Mouse (Mus musculus) MEL (cell line): Measurements from ENCODE around the gene Ren1. TPM values are rescaled to one million over a fixed set of nuclear protein-coding genes. Genes with fewer than 3 reads are reported as not detected.

Experiments
- DNase-seq: peaks from one replicate; pipeline ENCODE4 v3.0.0; 2011; ENCODE audit warnings: low read depth, low spot score
- H3K27ac ChIP-seq: 2 replicates; pipeline ENCODE4 v1.5.1; 2012; ENCODE audit warnings: low read depth, mild to moderate bottlenecking, control low read depth, low read length, moderate library complexity; ENCODE audit not compliant: control insufficient read depth
- H3K27me3 ChIP-seq, 2 experiments: fragments of 150-350 bp in 1 of 2; sonication (generic) in 1 of 2; 2 replicates each; pipeline ENCODE4 v1.6.1; 2012; ENCODE audit warnings: low read length in 2 of 2, mild to moderate bottlenecking in 2 of 2, improper control_type of control experiment in 1 of 2, moderate library complexity in 1 of 2; ENCODE audit not compliant: insufficient read depth in 2 of 2, control insufficient read depth in 1 of 2
- H3K36me3 ChIP-seq, 2 experiments: 2 replicates each; pipeline ENCODE4 v1.6.1; 2012 to 2014; ENCODE audit warnings: low read length in 2 of 2, improper control_type of control experiment in 1 of 2, inconsistent platforms in 1 of 2, mild to moderate bottlenecking in 1 of 2; ENCODE audit not compliant: insufficient read depth in 2 of 2, control insufficient read depth in 1 of 2
- H3K4me1 ChIP-seq, 2 experiments: fragments of 150-350 bp in 1 of 2; sonication (generic) in 1 of 2; 2 replicates each; pipeline ENCODE4 v1.6.1; 2012; ENCODE audit warnings: low read length in 2 of 2, improper control_type of control experiment in 1 of 2, mild to moderate bottlenecking in 1 of 2; ENCODE audit not compliant: insufficient read depth in 2 of 2, control insufficient read depth in 1 of 2
- H3K4me3 ChIP-seq, 2 experiments: fragments of 150-350 bp in 1 of 2; sonication (generic) in 1 of 2; 2 replicates each; pipeline ENCODE4 v1.5.1; 2012; ENCODE audit warnings: low read depth in 2 of 2, low read length in 2 of 2, mild to moderate bottlenecking in 2 of 2, moderate library complexity in 2 of 2, control low read depth in 1 of 2, improper control_type of control experiment in 1 of 2; ENCODE audit not compliant: control insufficient read depth in 1 of 2, insufficient read depth in 1 of 2
- H3K79me2 ChIP-seq: 2 replicates; pipeline ENCODE4 v1.6.1; 2012; ENCODE audit warnings: mild to moderate bottlenecking, low read length, moderate library complexity; ENCODE audit not compliant: control insufficient read depth, poor library complexity, insufficient read depth
- H3K9ac ChIP-seq: 2 replicates; pipeline ENCODE4 v1.6.1; 2012; ENCODE audit warnings: low read depth, mild to moderate bottlenecking, control low read depth, low read length, moderate library complexity; ENCODE audit not compliant: control insufficient read depth, poor library complexity, severe bottlenecking
- H3K9me3 ChIP-seq: fragments of 150-350 bp; sonication (generic); replicated peaks from 2 replicates; pipeline ENCODE4 v1.6.1; 2012; ENCODE audit warnings: mild to moderate bottlenecking, low read length, improper control_type of control experiment, moderate library complexity; ENCODE audit not compliant: insufficient read depth
- BHLHE40 ChIP-seq: IDR thresholded peaks from 2 replicates; pipeline ENCODE4 v1.6.1; 2012; ENCODE audit warnings: low read depth, mild to moderate bottlenecking, inconsistent platforms, low read length, improper control_type of control experiment, borderline replicate concordance
- CHD1 ChIP-seq: IDR thresholded peaks from 2 replicates; pipeline ENCODE4 v1.6.1; 2012; ENCODE audit warnings: low read depth, mild to moderate bottlenecking, inconsistent platforms, low read length, improper control_type of control experiment
- E2F4 ChIP-seq: IDR thresholded peaks from 2 replicates; pipeline ENCODE4 v1.6.1; 2011; ENCODE audit warnings: low read depth, low read length, improper control_type of control experiment, borderline replicate concordance
- ELF1 ChIP-seq: IDR thresholded peaks from 2 replicates; pipeline ENCODE4 v1.6.1; 2014; ENCODE audit warnings: low read depth, mild to moderate bottlenecking, inconsistent platforms, low read length, improper control_type of control experiment, moderate library complexity
- ETS1 ChIP-seq: IDR thresholded peaks from 2 replicates; pipeline ENCODE4 v1.6.1; 2012; ENCODE audit warnings: low read depth, mild to moderate bottlenecking, inconsistent platforms, low read length, improper control_type of control experiment, moderate library complexity
- GABPA ChIP-seq: IDR thresholded peaks from 2 replicates; pipeline ENCODE4 v1.6.1; 2012; ENCODE audit warnings: low read depth, mild to moderate bottlenecking, inconsistent platforms, low read length, improper control_type of control experiment, moderate library complexity
- GATA1 ChIP-seq: IDR thresholded peaks from 2 replicates; pipeline ENCODE4 v1.6.1; 2011; ENCODE audit warnings: low read depth, low read length, improper control_type of control experiment
- JUND ChIP-seq: IDR thresholded peaks from 2 replicates; pipeline ENCODE4 v1.6.1; 2011; ENCODE audit warnings: low read depth, mild to moderate bottlenecking, improper control_type of control experiment, low read length
- KAT2A ChIP-seq: conservative IDR thresholded peaks from 2 replicates; pipeline ENCODE4 v1.6.1; 2012; ENCODE audit warnings: low read depth, low read length, improper control_type of control experiment, inconsistent platforms
- MAFK ChIP-seq: IDR thresholded peaks from 2 replicates; pipeline ENCODE4 v1.6.1; 2011; ENCODE audit warnings: low read depth, mild to moderate bottlenecking, low read length, improper control_type of control experiment, borderline replicate concordance
- MAZ ChIP-seq: IDR thresholded peaks from 2 replicates; pipeline ENCODE4 v1.6.1; 2012; ENCODE audit warnings: low read depth, mild to moderate bottlenecking, inconsistent platforms, low read length, improper control_type of control experiment
- MEF2A ChIP-seq: IDR thresholded peaks from 2 replicates; pipeline ENCODE4 v1.6.1; 2014; ENCODE audit warnings: low read depth, mild to moderate bottlenecking, inconsistent platforms, low read length, improper control_type of control experiment; ENCODE audit not compliant: poor library complexity, insufficient replicate concordance, severe bottlenecking; ENCODE audit errors: extremely low read depth
- MXI1 ChIP-seq: IDR thresholded peaks from 2 replicates; pipeline ENCODE4 v1.6.1; 2011; ENCODE audit warnings: mild to moderate bottlenecking, low read depth, low read length, improper control_type of control experiment
- MYB ChIP-seq: IDR thresholded peaks from 2 replicates; pipeline ENCODE4 v1.6.1; 2011; ENCODE audit warnings: mild to moderate bottlenecking, low read depth, low read length, improper control_type of control experiment
- NELFE ChIP-seq: IDR thresholded peaks from 2 replicates; pipeline ENCODE4 v1.6.1; 2011; ENCODE audit warnings: low read depth, low read length, improper control_type of control experiment
- POLR2A ChIP-seq, 2 experiments: IDR thresholded peaks; 2 replicates each; pipeline ENCODE4 v1.6.1; 2011 to 2012; ENCODE audit warnings: low read length in 2 of 2, mild to moderate bottlenecking in 2 of 2, control low read depth in 1 of 2, improper control_type of control experiment in 1 of 2, low read depth in 1 of 2, moderate library complexity in 1 of 2; ENCODE audit not compliant: control insufficient read depth in 1 of 2, insufficient read depth in 1 of 2, poor library complexity in 1 of 2
- POLR2AphosphoS2 ChIP-seq: IDR thresholded peaks from 2 replicates; pipeline ENCODE4 v1.6.1; 2011; ENCODE audit warnings: low read length, improper control_type of control experiment
- RAD21 ChIP-seq: IDR thresholded peaks from 2 replicates; pipeline ENCODE4 v1.6.1; 2011; ENCODE audit warnings: mild to moderate bottlenecking, low read depth, low read length, improper control_type of control experiment
- SMC3 ChIP-seq: IDR thresholded peaks from 2 replicates; pipeline ENCODE4 v1.6.1; 2011; ENCODE audit warnings: low read depth, low read length, improper control_type of control experiment
- TAL1 ChIP-seq: IDR thresholded peaks from 2 replicates; pipeline ENCODE4 v1.6.1; 2012; ENCODE audit warnings: mild to moderate bottlenecking, inconsistent platforms, low read length, moderate library complexity, mixed read lengths
- USF1 ChIP-seq: IDR thresholded peaks from 2 replicates; pipeline ENCODE4 v1.6.1; 2014; ENCODE audit warnings: low read depth, mild to moderate bottlenecking, inconsistent platforms, low read length, improper control_type of control experiment, moderate library complexity
- ZC3H11A ChIP-seq: IDR thresholded peaks from 2 replicates; pipeline ENCODE4 v1.6.1; 2012; ENCODE audit warnings: low read depth, mild to moderate bottlenecking, inconsistent platforms, low read length, improper control_type of control experiment
- ZKSCAN1 ChIP-seq: IDR thresholded peaks from 2 replicates; pipeline ENCODE4 v1.6.1; 2012; ENCODE audit warnings: low read depth, mild to moderate bottlenecking, inconsistent platforms, low read length, improper control_type of control experiment, moderate library complexity
- ZMIZ1 ChIP-seq: IDR thresholded peaks from 2 replicates; pipeline ENCODE4 v1.6.1; 2012; ENCODE audit warnings: low read depth, mild to moderate bottlenecking, inconsistent platforms, low read length, improper control_type of control experiment, moderate library complexity
- polyA plus RNA-seq, 2 experiments: library from polyadenylated mRNA; stranded (reverse) in 1 of 2; unstranded in 1 of 2; fragments of >175 nt in 1 of 2; fragments of >200 nt in 1 of 2; gene quantifications; 2 replicates each; pipeline versions ENCODE4 v1.2.1 to v1.2.4; 2012; ENCODE audit warnings: low replicate concordance in 2 of 2, low read depth in 1 of 2; ENCODE audit not compliant: insufficient read length in 2 of 2, insufficient read depth in 1 of 2, missing spikeins in 1 of 2
- total RNA-seq: library from RNA; depleted of rRNA; stranded (reverse); fragments of 300-350 nt; gene quantifications from 2 replicates; pipeline ENCODE4 v1.2.3, GENCODE M21; 2012

Gene Ren1
- total and polyA plus RNA-seq, 3 experiments, result 6.9 to 16.8 TPM; not detected in 1

DNA sequence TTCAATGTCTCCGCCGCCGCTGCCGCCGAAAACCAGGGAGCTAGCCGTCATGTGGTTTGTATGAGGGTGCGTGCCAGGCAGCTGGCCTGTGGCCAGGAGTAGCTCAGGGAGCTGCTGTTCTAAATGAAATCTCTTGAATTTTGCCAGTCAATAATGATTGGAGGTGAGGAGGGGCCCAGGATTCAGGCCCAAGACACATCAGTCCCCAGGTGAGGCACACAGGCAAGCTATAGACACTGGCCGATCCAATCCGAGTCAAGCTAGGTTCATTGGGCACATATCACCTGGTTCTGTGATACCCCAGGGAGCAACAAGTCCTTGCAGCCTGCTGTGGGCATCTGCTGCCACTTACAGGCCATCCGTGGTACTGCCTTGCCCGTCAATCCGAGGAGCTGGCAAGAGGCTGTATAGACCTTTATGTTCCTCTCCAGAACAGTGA lies 3.1 kb downstream of the Ren1 start (continued):
- no peak for TF ChIP-seq ETS1
- peak; percentile 80 for TF ChIP-seq SMC3
- no peak for TF ChIP-seq ZMIZ1
- no peak for TF ChIP-seq TAL1
- TF ChIP-seq GABPA, result no peak
- TF ChIP-seq E2F4, result no peak
- TF ChIP-seq KAT2A, result no peak
- no peak for TF ChIP-seq CHD1
- no peak for TF ChIP-seq MEF2A
- TF ChIP-seq MXI1, result no peak
- TF ChIP-seq GATA1, result no peak
- TF ChIP-seq MAZ, result no peak
- 0 out of 2 replicates have a peak, but pooled peaks have one; percentile 32 for TF ChIP-seq BHLHE40
- TF ChIP-seq NELFE, result no peak
- TF ChIP-seq ZC3H11A, result peak; percentile 80
- TF ChIP-seq USF1, result no peak
- TF ChIP-seq RAD21, result peak; percentile 87
- peak; percentile 50; the same call in 1 of the 2 replicates for TF ChIP-seq POLR2AphosphoS2
- no peak for TF ChIP-seq ZKSCAN1
- peak; percentile 36; the same call in 1 of the 2 replicates for TF ChIP-seq JUND
- no peak for TF ChIP-seq MAFK
- no peak for TF ChIP-seq POLR2A (IDR thresholded peaks at IDR 0.05; ENCODE audit: control insufficient read depth in 1 of 2, insufficient read depth in 1 of 2, low read depth in 1 of 2, low read length in 2 of 2, poor library complexity in 1 of 2)
- no peak for TF ChIP-seq MYB
- no peak for TF ChIP-seq ELF1

DNA sequence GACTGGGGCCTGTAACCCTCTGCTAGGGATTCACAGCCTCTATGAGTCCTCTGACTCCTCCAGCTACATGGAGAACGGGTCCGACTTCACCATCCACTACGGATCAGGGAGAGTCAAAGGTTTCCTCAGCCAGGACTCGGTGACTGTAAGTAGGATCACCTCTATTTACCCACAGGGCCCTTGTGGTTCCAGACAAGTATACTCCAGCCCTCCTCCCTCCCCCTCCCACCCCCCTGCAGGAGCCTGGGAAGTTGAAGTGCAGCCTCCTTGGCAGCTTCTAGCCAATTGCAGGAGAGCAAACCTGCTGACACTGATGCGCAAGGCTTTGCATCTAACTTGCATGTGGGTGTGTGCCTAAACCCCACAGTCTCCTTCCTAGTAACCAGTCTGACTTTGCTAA lies 5.2 kb downstream of the Ren1 start:
- TF ChIP-seq MAFK, result no peak
- H3K9me3 ChIP-seq, result no peaks in the 10 kb centered on the region
- no peak overlapping the region for H3K9ac ChIP-seq
- H3K27ac ChIP-seq, result no peak overlapping the region
- DNase-seq, result no peak
- H3K27me3 ChIP-seq, result no peaks in the 10 kb centered on the region; a peak in 1 of 4 replicates
- H3K4me1 ChIP-seq, result no peaks in the 10 kb centered on the region
- no peaks in the 10 kb centered on the region for H3K79me2 ChIP-seq
- H3K4me3 ChIP-seq, result no peak overlapping the region
- H3K36me3 ChIP-seq, result no peaks in the 10 kb centered on the region
